Comparison of ENCODE assay signal across 10 mouse cellular contexts in the genomic region with DNA sequence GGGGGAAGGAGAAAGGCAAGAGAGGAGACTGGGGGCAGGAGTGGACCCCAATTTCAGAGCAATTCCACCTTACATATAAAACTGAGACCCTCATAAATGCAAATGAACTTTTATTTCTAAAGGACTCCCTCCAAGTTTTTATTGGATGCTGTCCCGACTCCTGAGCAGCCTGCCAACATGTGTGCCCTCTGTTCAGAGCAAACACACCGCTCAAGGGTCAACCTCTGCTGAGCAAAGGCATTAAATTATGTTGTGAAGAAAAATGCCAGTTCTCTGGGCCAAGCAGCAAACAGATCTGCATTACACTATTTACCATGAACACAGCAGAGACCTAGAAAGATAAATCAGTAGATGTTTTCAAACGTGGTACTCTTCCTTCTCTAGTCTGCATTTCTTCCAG.
DNase-seq lines count a peak whose midpoint lies in the region.
"Had no signal": no experiment of that assay in that cellular context is flagged by ENCODE, and none has a peak within 500 bp of the region (broad histone marks: within the 10 kb centered on the region; RNA-seq: fewer than 3 reads in every experiment).

No protein-coding gene starts in this region.

- DNase-seq in left cerebral cortex, postnatal 4 days, result peak; percentile 10
- no peak for DNase-seq in left cerebral cortex, adult 11 months (ENCODE audit: low spot score)
- peak; percentile 55 to 80 for DNase-seq in adrenal gland, adult (ENCODE audit: inconsistent age in 2 of 2, low spot score in 1 of 2)
- DNase-seq in adrenal gland, postnatal 10 days, result peak; percentile 66
- peak; percentile 67 to 74 for DNase-seq in kidney, postnatal 25 days
- DNase-seq in right cerebral cortex, adult 2 months (ENCODE audit: low spot score in 2 of 2), result no peak
- DNase-seq in urinary bladder, postnatal 10 days (ENCODE audit: low spot score), result no peak
- DNase-seq: cerebellum, adult 2 months; lung, adult 18-20 months; spleen, adult 18-20 months had no signal

- intact Hi-C loops in left cerebral cortex, postnatal 4 days (cut with DNase I), result no loop called here

Comparison
In these comparisons a context has a peak if more than half of its experiments do, and no peak if none do; other contexts are left out.
1. DNase-seq: peak in left cerebral cortex, postnatal 4 days (single experiment), adrenal gland, adult (2 of 2), adrenal gland, postnatal 10 days (single experiment) and kidney, postnatal 25 days (2 of 2); none in left cerebral cortex, adult 11 months (single experiment), right cerebral cortex, adult 2 months (0 of 2) and urinary bladder, postnatal 10 days (single experiment).